ENCODE assay signal across 11 mouse cellular contexts in genomic region chr9:45815113-45815512, GRCm38 (mm10). TPM values are rescaled to one million over a fixed set of nuclear protein-coding genes. Genes with fewer than 3 reads are reported as not detected.
DNase-seq lines count a peak whose midpoint lies in the region; ATAC-seq lines count a peak whose summit lies in the region.
"Had no signal": no experiment of that assay in that cellular context is flagged by ENCODE, and none has a peak within 500 bp of the region (broad histone marks: within the 10 kb centered on the region; RNA-seq: fewer than 3 reads in every experiment).

No protein-coding gene starts in this region.

- H3K4me3 ChIP-seq in heart, embryonic 15.5 days: no peak overlapping the region
- H3K4me3 ChIP-seq: embryonic facial prominence, embryonic 15.5 days had no signal

- intact Hi-C loops in heart, postnatal 25 days (cut with DNase I): no loop called here

- H3K9me3 ChIP-seq in heart, embryonic 15.5 days (replicated peaks): no peaks in the 10 kb centered on the region
- H3K9me3 ChIP-seq: embryonic facial prominence, embryonic 15.5 days had no signal

- no peak overlapping the region for H3K4me2 ChIP-seq in heart, embryonic 15.5 days
- H3K4me2 ChIP-seq: embryonic facial prominence, embryonic 15.5 days had no signal

- peaks cover 15% of the 10 kb centered on the region for H3K4me1 ChIP-seq in heart, embryonic 15.5 days (replicated peaks)

- H3K9ac ChIP-seq in heart, embryonic 15.5 days: no peak overlapping the region
- H3K9ac ChIP-seq: embryonic facial prominence, embryonic 15.5 days had no signal

- no peaks in the 10 kb centered on the region for H3K27me3 ChIP-seq in heart, embryonic 15.5 days
- H3K27me3 ChIP-seq: embryonic facial prominence, embryonic 15.5 days had no signal

- no peak for DNase-seq in heart, postnatal 25 days (ENCODE audit: low spot score)
- DNase-seq in right cerebral cortex, adult 18-20 months: peak; percentile 65
- no peak for DNase-seq in right cerebral cortex, postnatal 36 days (ENCODE audit: low spot score in 2 of 2)
- DNase-seq in layer of hippocampus, adult 9-10 months (ENCODE audit: low spot score): peak; percentile 15
- DNase-seq in thymus, postnatal 0 days (ENCODE audit: low spot score): no peak
- no peak for DNase-seq in spleen, adult 18-20 months
- DNase-seq in thymus, postnatal 14 days: no peak

- peaks cover 15% of the 10 kb centered on the region for H3K36me3 ChIP-seq in heart, embryonic 15.5 days

- ATAC-seq in heart, embryonic 15.5 days (replicated peaks; ENCODE audit: insufficient number of reproducible peaks, insufficient read depth, low FRiP score, low read depth): no peak
- ATAC-seq: inflammation-experienced regulatory T-cells, adult 6 months had no signal

- H3K27ac ChIP-seq in heart, embryonic 15.5 days: peak overlapping the region; percentile 27; the same call in 1 of the 2 replicates
- H3K27ac ChIP-seq: embryonic facial prominence, embryonic 15.5 days; macrophage had no signal

- WGBS in heart, embryonic 15.5 days: 73% methylated on average over 9 of the region's 9 CpGs

RNA-seq across cellular contexts. Expression of gene Cep164, which starts 13.4 kb away (rescaled TPM):
- polyA plus RNA-seq in heart, embryonic 15.5 days (2015; fragmentation: Nextera tagmentation; extraction: Ambion mirVana): 12.4 and 16.5 TPM in 2 replicates
- total RNA-seq in heart, postnatal 25 days (2021): 1 to 10 TPM; 5.8 to 6.4 TPM
- 22.5 and 24.0 TPM in 2 replicates for polyA plus RNA-seq in thymus, postnatal 0 days (2015; fragmentation: Nextera tagmentation; extraction: Ambion mirVana)

RNA-seq across cellular contexts. Expression of gene Bace1, which starts 23.3 kb away (rescaled TPM):
- 18.2 and 24.5 TPM in 2 replicates for polyA plus RNA-seq in heart, embryonic 15.5 days (2015; fragmentation: Nextera tagmentation; extraction: Ambion mirVana)
- 10 to 100 TPM; 31.6 to 33.1 TPM for total RNA-seq in heart, postnatal 25 days (2021)
- 8.0 and 10.3 TPM in 2 replicates for polyA plus RNA-seq in thymus, postnatal 0 days (2015; fragmentation: Nextera tagmentation; extraction: Ambion mirVana)

Comparison
In these comparisons a context has a peak if more than half of its experiments do, and no peak if none do; other contexts are left out.
1. DNase-seq: peak in right cerebral cortex, adult 18-20 months (single experiment) and layer of hippocampus, adult 9-10 months (single experiment); none in heart, postnatal 25 days (single experiment), right cerebral cortex, postnatal 36 days (0 of 2), thymus, postnatal 0 days (single experiment), spleen, adult 18-20 months (0 of 2) and thymus, postnatal 14 days (single experiment).